Mouse (Mus musculus): ENCODE measurements around the gene Gm10974.

GRCm38 (mm10) chr7:66375736-66376135, 10.0 kb downstream of the Gm10974 start:
- TF ChIP-seq CTCF (IDR thresholded peaks at IDR 0.05; ENCODE audit: borderline replicate concordance, insufficient read depth, low read length) (no peak), POLR2A (IDR thresholded peaks at IDR 0.05; ENCODE audit: low read depth, low read length) (no peak)
